Mouse (Mus musculus): ENCODE data around the gene Gli2.

- TF ChIP-seq CTCF (IDR thresholded peaks at IDR 0.05; ENCODE audit: insufficient read depth, low read length): no peak
- TF ChIP-seq POLR2A (IDR thresholded peaks at IDR 0.05; ENCODE audit: borderline replicate concordance, extremely low read depth, low read depth, low read length): no peak
Measured at GRCm38 (mm10) chr1:118909051-118909450, 144.4 kb downstream of the Gli2 start.
